Mouse (Mus musculus): ENCODE measurements around the gene Slc9a5.

DNA sequence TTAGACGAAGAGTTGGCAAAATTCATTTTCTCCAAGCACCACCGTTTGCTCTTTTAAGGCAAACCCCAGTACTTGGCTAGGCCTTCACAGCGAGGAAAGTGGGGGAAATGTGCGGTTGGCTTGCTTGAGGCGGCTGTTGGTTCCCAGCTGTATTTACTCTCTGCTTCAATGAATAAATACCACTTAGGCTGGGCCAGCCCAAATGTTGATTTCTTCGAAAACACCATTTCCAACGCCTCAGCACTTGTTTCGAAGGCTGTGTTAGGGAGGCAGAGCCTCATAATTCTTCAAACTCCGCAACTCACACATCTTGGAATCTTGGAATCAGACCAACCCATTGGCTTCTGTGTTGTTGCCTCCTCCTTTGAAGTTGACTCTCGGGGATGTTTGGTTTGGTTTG is 57.8 kb downstream of the Slc9a5 start:
- no peak for TF ChIP-seq POLR2A (IDR thresholded peaks at IDR 0.05; ENCODE audit: insufficient read depth, low read depth, low read length)
- TF ChIP-seq CTCF (IDR thresholded peaks at IDR 0.05) = no peak
- TF ChIP-seq EP300 (IDR thresholded peaks at IDR 0.05; ENCODE audit: insufficient read depth, low read depth, low read length) = no peak

Measured in heart, adult 2 months (tissue).